Mouse (Mus musculus) megakaryocyte, embryonic 14.5 days (primary cell): ENCODE results near the gene Psph.
"Not testable (repeated sequence)": the region's sequence is repeated elsewhere in the genome, so short reads cannot be mapped to it uniquely, and the experiment has no call there.

Experiments used
- FLI1 ChIP-seq: IDR thresholded peaks from 2 replicates; pipeline ENCODE4 v1.6.1; 2012; ENCODE audit warnings: low read length, inconsistent platforms, mixed read lengths
- GATA1 ChIP-seq: IDR thresholded peaks from 3 replicates; pipeline ENCODE4 v1.6.1; 2012; ENCODE audit warnings: mixed read lengths, low read length, inconsistent platforms, borderline replicate concordance

- TF ChIP-seq GATA1, FLI1: not testable (repeated sequence)
Observed at GRCm38 (mm10) chr5:129790591-129790990, 3.3 kb upstream of the Psph start.
